Mouse (Mus musculus) central nervous system, embryonic 14 days (tissue): ENCODE results near the gene Armc2. TPM values are rescaled to one million over a fixed set of nuclear protein-coding genes. Genes with fewer than 3 reads are reported as not detected.

Source experiments
- polyA plus RNA-seq: library from polyadenylated mRNA; depleted of rRNA; stranded (reverse); fragments of >200 nt; gene quantifications from 2 replicates; pipeline ENCODE4 v1.2.3, GENCODE M21; 2012; rRNA removed

The Armc2 gene
- 7.2 and 8.4 TPM in 2 replicates for polyA plus RNA-seq

GRCm38 (mm10) chr10:42018016-42018949 is at the start of gene Armc2:
Gene Armc2 (minus strand): TSS chr10:42018442.

Other genes with a start within 250 kb of the Armc2 start
- gene Cep57l1, start 208.6 kb downstream of the Armc2 start, polyA plus RNA-seq, result 10.8 and 11.1 TPM in 2 replicates
- 35.8 and 42.3 TPM in 2 replicates for gene Sesn1, start 208.5 kb downstream of the Armc2 start, polyA plus RNA-seq